Mouse (Mus musculus): ENCODE data around the gene Fancc. TPM values are rescaled to one million over a fixed set of nuclear protein-coding genes. Genes with fewer than 3 reads are reported as not detected.
"Not testable (repeated sequence)": the region's sequence is repeated elsewhere in the genome, so short reads cannot be mapped to it uniquely, and the experiment has no call there.

Fancc gene
- polyA plus RNA-seq, 1 experiment from 2014 or later, result 23.4 TPM

GRCm38 (mm10) chr13:63315111-63315510, 182.0 kb downstream of the Fancc start:
- WGBS, result 95% methylated on average over 4 of the region's 4 CpGs
- DNase-seq (ENCODE audit: low spot score); H3K4me1 ChIP-seq (replicated peaks); H3K27ac ChIP-seq; H3K4me3 ChIP-seq; H3K9me3 ChIP-seq; H3K27me3 ChIP-seq (ENCODE audit: insufficient read depth, poor library complexity, severe bottlenecking): not testable (repeated sequence)
- H3K36me3 ChIP-seq, result peaks cover 43% of the 10 kb centered on the region

- WGBS, result 77% methylated on average over 4 of the region's 4 CpGs
Observed at GRCm38 (mm10) chr13:63314608-63314920, 182.5 kb downstream of the Fancc start.

GRCm38 (mm10) chr13:63313748-63314607, 183.1 kb downstream of the Fancc start:
- Histone ChIP-seq H3K36me3 (peaks cover 43% of the 10 kb centered on the region), H3K9me3 (no peaks in the 10 kb centered on the region), H3K27ac (0 out of 2 replicates have a peak overlapping the region, but pooled peaks have one; percentile 8), H3K4me1 (replicated peaks) (peaks cover 8% of the 10 kb centered on the region), H3K27me3 (ENCODE audit: insufficient read depth, poor library complexity, severe bottlenecking) (no peaks in the 10 kb centered on the region), H3K4me3 (no peak overlapping the region)
- 85% methylated on average over 12 of the region's 12 CpGs for WGBS
- DNase-seq (ENCODE audit: low spot score), result no peak

More at GRCm38 (mm10) chr13:63314608-63314920, 182.5 kb downstream of the Fancc start:
- DNase-seq (ENCODE audit: low spot score), result no peak
- no peaks in the 10 kb centered on the region for H3K27me3 ChIP-seq (ENCODE audit: insufficient read depth, poor library complexity, severe bottlenecking)
- H3K4me1 ChIP-seq (replicated peaks), result peaks cover 8% of the 10 kb centered on the region
- peaks cover 43% of the 10 kb centered on the region for H3K36me3 ChIP-seq
- H3K9me3 ChIP-seq, result no peaks in the 10 kb centered on the region
- no peak overlapping the region for H3K27ac ChIP-seq
- H3K4me3 ChIP-seq, result no peak overlapping the region

GRCm38 (mm10) chr13:63313247-63313646, 183.8 kb downstream of the Fancc start:
- no peak overlapping the region for H3K27ac ChIP-seq
- 98% methylated on average over 1 of the region's 1 CpGs for WGBS
- H3K4me3 ChIP-seq, result no peak overlapping the region
- no peak for DNase-seq (ENCODE audit: low spot score)
- peaks cover 8% of the 10 kb centered on the region for H3K4me1 ChIP-seq (replicated peaks)
- H3K9me3 ChIP-seq, result no peaks in the 10 kb centered on the region
- no peaks in the 10 kb centered on the region for H3K27me3 ChIP-seq (ENCODE audit: insufficient read depth, poor library complexity, severe bottlenecking)
- peaks cover 46% of the 10 kb centered on the region for H3K36me3 ChIP-seq

- Histone ChIP-seq H3K36me3 (peaks cover 46% of the 10 kb centered on the region), H3K4me1 (replicated peaks) (peaks cover 8% of the 10 kb centered on the region), H3K4me3 (no peak overlapping the region), H3K9me3 (no peaks in the 10 kb centered on the region), H3K27ac (no peak overlapping the region), H3K27me3 (ENCODE audit: insufficient read depth, poor library complexity, severe bottlenecking) (no peaks in the 10 kb centered on the region)
- no peak for DNase-seq (ENCODE audit: low spot score)
- 84% methylated on average over 2 of the region's 2 CpGs for WGBS
Observed at GRCm38 (mm10) chr13:63311156-63311555, 185.9 kb downstream of the Fancc start.

- 85% methylated on average over 3 of the region's 3 CpGs for WGBS
- H3K27me3 ChIP-seq (ENCODE audit: insufficient read depth, poor library complexity, severe bottlenecking), result no peaks in the 10 kb centered on the region
- peaks cover 22% of the 10 kb centered on the region for H3K4me1 ChIP-seq (replicated peaks)
- H3K36me3 ChIP-seq, result peaks cover 47% of the 10 kb centered on the region
- H3K9me3 ChIP-seq, result no peaks in the 10 kb centered on the region
- no peak overlapping the region for H3K4me3 ChIP-seq
- no peak for DNase-seq (ENCODE audit: low spot score)
- H3K27ac ChIP-seq, result no peak overlapping the region
Observed at GRCm38 (mm10) chr13:63309563-63309962, 187.5 kb downstream of the Fancc start.

- Histone ChIP-seq H3K27ac (no peak overlapping the region), H3K9me3 (no peaks in the 10 kb centered on the region), H3K4me1 (replicated peaks) (peaks cover 21% of the 10 kb centered on the region), H3K36me3 (peaks cover 53% of the 10 kb centered on the region), H3K27me3 (ENCODE audit: insufficient read depth, poor library complexity, severe bottlenecking) (no peaks in the 10 kb centered on the region), H3K4me3 (no peak overlapping the region)
- no peak for DNase-seq (ENCODE audit: low spot score)
- 82% methylated on average over 5 of the region's 5 CpGs for WGBS
Observed at GRCm38 (mm10) chr13:63306768-63307167, 190.3 kb downstream of the Fancc start.

- no peaks in the 10 kb centered on the region for H3K9me3 ChIP-seq
- H3K27me3 ChIP-seq (ENCODE audit: insufficient read depth, poor library complexity, severe bottlenecking), result 0 out of 2 replicates have a peak, but pooled peaks cover 5% of the 10 kb centered on the region
- H3K27ac ChIP-seq, result peak overlapping the region; percentile 69
- no peak overlapping the region for H3K4me3 ChIP-seq
- 66% methylated on average over 16 of the region's 16 CpGs for WGBS
- peaks cover 34% of the 10 kb centered on the region for H3K4me1 ChIP-seq (replicated peaks)
- H3K36me3 ChIP-seq, result peaks cover 64% of the 10 kb centered on the region
- DNase-seq (ENCODE audit: low spot score), result peak; percentile 18
Observed at GRCm38 (mm10) chr13:63305160-63306011, 191.7 kb downstream of the Fancc start.

GRCm38 (mm10) chr13:63304799-63305159, 192.3 kb downstream of the Fancc start:
- H3K9me3 ChIP-seq, result no peaks in the 10 kb centered on the region
- H3K36me3 ChIP-seq, result peaks cover 70% of the 10 kb centered on the region
- peaks cover 40% of the 10 kb centered on the region for H3K4me1 ChIP-seq (replicated peaks)
- 0 out of 2 replicates have a peak, but pooled peaks cover 9% of the 10 kb centered on the region for H3K27me3 ChIP-seq (ENCODE audit: insufficient read depth, poor library complexity, severe bottlenecking)
- peak overlapping the region; percentile 69 for H3K27ac ChIP-seq
- 67% methylated on average over 3 of the region's 3 CpGs for WGBS
- H3K4me3 ChIP-seq, result no peak overlapping the region
- DNase-seq (ENCODE audit: low spot score), result no peak

GRCm38 (mm10) chr13:63304124-63304792, 192.8 kb downstream of the Fancc start:
- no peak for DNase-seq (ENCODE audit: low spot score)
- Histone ChIP-seq H3K9me3 (no peaks in the 10 kb centered on the region), H3K4me3 (no peak overlapping the region), H3K4me1 (replicated peaks) (peaks cover 40% of the 10 kb centered on the region), H3K27me3 (ENCODE audit: insufficient read depth, poor library complexity, severe bottlenecking) (0 out of 2 replicates have a peak, but pooled peaks cover 9% of the 10 kb centered on the region), H3K27ac (peak overlapping the region; percentile 35; the same call in 1 of the 2 replicates), H3K36me3 (peaks cover 73% of the 10 kb centered on the region)
- WGBS, result 85% methylated on average over 6 of the region's 6 CpGs

GRCm38 (mm10) chr13:63302381-63302780, 194.7 kb downstream of the Fancc start:
- Histone ChIP-seq H3K36me3 (peaks cover 80% of the 10 kb centered on the region), H3K9me3 (no peaks in the 10 kb centered on the region), H3K4me3 (no peak overlapping the region), H3K27me3 (ENCODE audit: insufficient read depth, poor library complexity, severe bottlenecking) (peaks cover 26% of the 10 kb centered on the region), H3K27ac (no peak overlapping the region), H3K4me1 (replicated peaks) (peaks cover 45% of the 10 kb centered on the region)
- DNase-seq (ENCODE audit: low spot score), result no peak
- WGBS, result 89% methylated on average over 5 of the region's 5 CpGs

- Histone ChIP-seq H3K9me3 (no peaks in the 10 kb centered on the region), H3K27me3 (ENCODE audit: insufficient read depth, poor library complexity, severe bottlenecking) (peaks cover 32% of the 10 kb centered on the region), H3K27ac (0 out of 2 replicates have a peak overlapping the region, but pooled peaks have one; percentile 36), H3K36me3 (peaks cover 80% of the 10 kb centered on the region), H3K4me3 (no peak overlapping the region), H3K4me1 (replicated peaks) (peaks cover 45% of the 10 kb centered on the region)
- 70% methylated on average over 3 of the region's 3 CpGs for WGBS
- DNase-seq (ENCODE audit: low spot score), result no peak
Observed at GRCm38 (mm10) chr13:63301764-63302209, 195.3 kb downstream of the Fancc start.
